Mouse (Mus musculus) cerebellum, adult 2 months (tissue): Measurements from ENCODE around the gene Polr1b. TPM values are rescaled to one million over a fixed set of nuclear protein-coding genes. Genes with fewer than 3 reads are reported as not detected.

Experiments used
- DNase-seq, 2 experiments: peaks; one replicate each; pipeline ENCODE4 v3.0.0; 2021
- H3K27ac ChIP-seq: fragments of 200-500 bp; 2 replicates; pipeline ENCODE4 v1.5.1; 2012; ENCODE audit warnings: low read length, control low read depth, inconsistent platforms; ENCODE audit not compliant: insufficient read depth
- H3K27me3 ChIP-seq: fragments of 200-500 bp; 2 replicates; pipeline ENCODE4 v1.6.1; 2012; ENCODE audit warnings: inconsistent platforms, mild to moderate bottlenecking, low read length, moderate library complexity; ENCODE audit not compliant: control insufficient read depth, insufficient read depth
- H3K4me1 ChIP-seq: fragments of 200-500 bp; 2 replicates; pipeline ENCODE4 v1.6.1; 2011; ENCODE audit warnings: low read length; ENCODE audit not compliant: control insufficient read depth, insufficient read depth
- H3K4me3 ChIP-seq: fragments of 200-500 bp; replicated peaks from 2 replicates; pipeline ENCODE3; 2011; ENCODE audit warnings: mild to moderate bottlenecking, low read depth, low read length, control low read depth; ENCODE audit not compliant: insufficient read depth
- CTCF ChIP-seq: fragments of 200-500 bp; IDR thresholded peaks from 2 replicates; pipeline ENCODE4 v1.5.1; 2011; ENCODE audit warnings: low read depth, mild to moderate bottlenecking, control low read depth, low read length, moderate library complexity, borderline replicate concordance; ENCODE audit not compliant: insufficient read depth
- POLR2A ChIP-seq: fragments of 200-500 bp; IDR thresholded peaks from 2 replicates; pipeline ENCODE4 v1.6.1; 2011; ENCODE audit warnings: low read length, control low read depth, borderline replicate concordance; ENCODE audit not compliant: insufficient read depth
- WGBS: fragments of 180-500 bp; shearing (Covaris S2); methylation state at CpG from one replicate; pipeline ENCODE4 v1.1.7; 2018; 5-methylcytosine and 5-hydroxymethylcytosine counted together
- polyA plus RNA-seq: library from polyadenylated mRNA; depleted of rRNA; stranded (reverse); fragments of >200 nt; gene quantifications from 2 replicates; pipeline ENCODE4 v1.2.3, GENCODE M21; 2012

Polr1b gene
- polyA plus RNA-seq, 1 experiment: 36.0 TPM

DNA sequence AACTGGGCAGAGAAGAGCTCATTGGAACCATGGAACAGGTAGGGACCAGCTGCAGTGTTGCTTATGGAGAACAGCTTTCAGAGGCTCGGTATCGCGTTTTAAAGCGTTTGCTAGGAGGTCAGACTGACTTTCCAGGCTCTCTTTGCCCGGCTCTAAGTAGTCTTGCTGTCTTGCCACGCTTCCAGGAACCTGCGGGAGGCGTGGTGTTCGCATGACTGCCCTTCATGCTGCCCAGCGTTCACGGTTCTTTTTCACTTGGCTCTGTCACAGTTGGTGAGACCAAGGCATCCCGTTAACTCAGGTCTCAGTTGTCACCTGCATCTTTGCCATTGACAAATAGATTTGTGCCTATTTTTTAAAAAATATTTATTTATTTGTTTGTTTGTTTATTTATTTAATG, 17.3 kb downstream of the Polr1b start:
- TF ChIP-seq CTCF (no peak), POLR2A (no peak)
- Histone ChIP-seq H3K27me3 (no peaks in the 10 kb centered on the region), H3K4me3 (no peak overlapping the region), H3K27ac (no peak overlapping the region), H3K4me1 (no peaks in the 10 kb centered on the region)
- WGBS: 82% methylated on average over 12 of the region's 12 CpGs
- no peak for DNase-seq

GRCm38 (mm10) chr2:129121986-129122385, 21.2 kb downstream of the Polr1b start:
- TF ChIP-seq POLR2A (no peak), CTCF (no peak)

GRCm38 (mm10) chr2:129129412-129129929, 28.7 kb downstream of the Polr1b start, which contains the start of gene Chchd5:
TSS of gene Chchd5 (plus strand) at chr2:129129700.
- Histone ChIP-seq H3K27ac (peak within 1 kb of the TSS; percentile 39), H3K4me1 (peaks cover 10% of the 10 kb centered on the region; the same call in 1 of the 2 replicates), H3K27me3 (no peaks in the 10 kb centered on the region), H3K4me3 (peak within 1 kb of the TSS; percentile 65)
- under 1% methylated on average over 35 of the region's 35 CpGs for WGBS
- DNase-seq: peak; percentile 92 to 98
- TF ChIP-seq CTCF (no peak), POLR2A (peak; percentile 73)

More at GRCm38 (mm10) chr2:129121986-129122385, 21.2 kb downstream of the Polr1b start:
- no peak overlapping the region for H3K4me3 ChIP-seq
- H3K4me1 ChIP-seq: no peaks in the 10 kb centered on the region
- no peak overlapping the region for H3K27ac ChIP-seq
- WGBS: 49% methylated on average over 8 of the region's 8 CpGs
- no peaks in the 10 kb centered on the region for H3K27me3 ChIP-seq
- DNase-seq: peak; percentile 40 to 51

DNA sequence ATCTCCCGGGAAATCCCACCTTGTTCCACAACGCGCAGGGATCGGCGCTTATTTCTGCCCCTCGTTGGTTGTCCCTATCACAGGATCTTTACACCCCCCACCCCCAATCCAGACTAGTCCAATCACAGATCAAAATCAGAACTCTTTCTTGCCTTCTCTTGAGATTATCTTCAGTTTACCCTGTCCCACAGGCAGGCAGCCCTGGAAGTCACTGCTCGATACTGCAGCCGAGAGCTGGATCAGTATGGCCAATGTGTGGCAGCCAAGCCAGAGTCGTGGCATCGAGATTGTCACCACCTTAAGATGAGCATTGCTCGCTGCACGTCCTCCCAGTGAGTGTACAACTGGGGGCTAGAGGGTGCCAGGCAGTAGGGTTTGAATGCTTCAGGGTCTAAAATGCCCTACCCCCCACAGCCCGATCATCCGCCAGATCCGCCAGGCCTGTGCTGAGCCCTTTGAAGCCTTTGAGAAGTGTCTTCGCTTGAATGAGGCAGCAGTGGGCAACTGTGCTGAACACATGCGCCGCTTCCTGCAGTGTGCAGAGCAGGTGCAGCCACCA, 29.3 kb downstream of the Polr1b start:
- TF ChIP-seq POLR2A (no peak), CTCF (no peak)
- peak overlapping the region; percentile 65 for H3K4me3 ChIP-seq
- peaks cover 10% of the 10 kb centered on the region; the same call in 1 of the 2 replicates for H3K4me1 ChIP-seq
- H3K27me3 ChIP-seq: no peaks in the 10 kb centered on the region
- H3K27ac ChIP-seq: peak overlapping the region; percentile 36
- no peak for DNase-seq
- 16% methylated on average over 18 of the region's 18 CpGs for WGBS

GRCm38 (mm10) chr2:129130776-129131175, 30.0 kb downstream of the Polr1b start:
- peak overlapping the region; percentile 65 for H3K4me3 ChIP-seq
- TF ChIP-seq POLR2A (no peak), CTCF (no peak)

GRCm38 (mm10) chr2:129132231-129132630, 31.4 kb downstream of the Polr1b start:
- WGBS: 90% methylated on average over 7 of the region's 7 CpGs
- no peaks in the 10 kb centered on the region for H3K27me3 ChIP-seq
- H3K4me3 ChIP-seq: no peak overlapping the region
- DNase-seq: no peak
- no peak overlapping the region for H3K27ac ChIP-seq
- H3K4me1 ChIP-seq: peaks cover 10% of the 10 kb centered on the region; the same call in 1 of the 2 replicates
- TF ChIP-seq POLR2A: no peak
- 0 out of 2 replicates have a peak, but pooled peaks have one; percentile 12 for TF ChIP-seq CTCF

More at GRCm38 (mm10) chr2:129130776-129131175, 30.0 kb downstream of the Polr1b start:
- Histone ChIP-seq H3K27ac (no peak overlapping the region), H3K27me3 (no peaks in the 10 kb centered on the region), H3K4me1 (peaks cover 10% of the 10 kb centered on the region; the same call in 1 of the 2 replicates)
- 94% methylated on average over 2 of the region's 2 CpGs for WGBS
- DNase-seq: no peak

- no peak overlapping the region for H3K27ac ChIP-seq
- DNase-seq: peak; percentile 43 to 56
- peaks cover 10% of the 10 kb centered on the region; the same call in 1 of the 2 replicates for H3K4me1 ChIP-seq
- no peaks in the 10 kb centered on the region for H3K27me3 ChIP-seq
- TF ChIP-seq CTCF: no peak
- no peak overlapping the region for H3K4me3 ChIP-seq
- 71% methylated on average over 14 of the region's 14 CpGs for WGBS
Observed at GRCm38 (mm10) chr2:129133006-129133805, 32.4 kb downstream of the Polr1b start.
